ENCODE assay signal across 7 mouse cellular contexts in genomic region chr1:64617715-64617984, GRCm38 (mm10). TPM values are rescaled to one million over a fixed set of nuclear protein-coding genes. Genes with fewer than 3 reads are reported as not detected.
DNase-seq lines count a peak whose midpoint lies in the region; ATAC-seq and TF ChIP-seq lines count a peak whose summit lies in the region.

No protein-coding gene starts in this region.

- TF ChIP-seq CTCF in spleen, adult 2 months (IDR thresholded peaks at IDR 0.05; ENCODE audit: extremely low read depth, insufficient read depth, insufficient read length, insufficient replicate concordance): peak; percentile 89

- no peak for TF ChIP-seq POLR2A in spleen, adult 2 months (IDR thresholded peaks at IDR 0.05; ENCODE audit: low read depth, low read length)

- peak overlapping the region; percentile 87 for H3K9ac ChIP-seq in limb, embryonic 12.5 days (replicated peaks)
- H3K9ac ChIP-seq in midbrain, embryonic 14.5 days (replicated peaks; ENCODE audit: low read length): peak overlapping the region; percentile 97

- H3K9me3 ChIP-seq in limb, embryonic 12.5 days: no peaks in the 10 kb centered on the region
- H3K9me3 ChIP-seq in midbrain, embryonic 14.5 days (ENCODE audit: control insufficient read depth, low read length): no peaks in the 10 kb centered on the region

- H3K4me3 ChIP-seq in limb, embryonic 12.5 days (replicated peaks): peak overlapping the region; percentile 74
- peak overlapping the region; percentile 69 for H3K4me3 ChIP-seq in midbrain, embryonic 14.5 days (replicated peaks; ENCODE audit: low read depth, low read length)
- H3K4me3 ChIP-seq in spleen, adult 2 months (ENCODE audit: extremely low read depth, insufficient read depth, insufficient read length): peak overlapping the region; percentile 86

- DNase-seq in adrenal gland, postnatal 10 days: peak; percentile 92
- peak; percentile 91 for DNase-seq in embryo, embryonic 9.5 days (ENCODE audit: extremely low spot score)
- DNase-seq in heart, adult 11 months: peak; percentile 98
- DNase-seq in kidney, adult 18-20 months: peak; percentile 89
- peak; percentile 89 for DNase-seq in midbrain, embryonic 14.5 days
- peak; percentile 22 to 66 for DNase-seq in spleen, adult 2 months (ENCODE audit: low read depth in 1 of 2, low spot score in 2 of 2)

- H3K27ac ChIP-seq in limb, embryonic 12.5 days: peak overlapping the region; percentile 98
- H3K27ac ChIP-seq in midbrain, embryonic 14.5 days (replicated peaks; ENCODE audit: low read depth, low read length): peak overlapping the region; percentile 94
- H3K27ac ChIP-seq in spleen, adult 2 months (ENCODE audit: insufficient read depth, low read length): peak overlapping the region; percentile 88

- under 1% methylated on average over 15 of the region's 15 CpGs for WGBS in limb, embryonic 12.5 days
- WGBS in midbrain, embryonic 14.5 days: under 1% methylated on average over 15 of the region's 15 CpGs
- under 1% methylated on average over 15 of the region's 15 CpGs for WGBS in spleen, adult 2 months

- H3K4me1 ChIP-seq in limb, embryonic 12.5 days (replicated peaks): peaks cover 27% of the 10 kb centered on the region
- H3K4me1 ChIP-seq in midbrain, embryonic 14.5 days (ENCODE audit: control insufficient read depth, insufficient read depth, low read length): peaks cover 12% of the 10 kb centered on the region
- no peaks in the 10 kb centered on the region for H3K4me1 ChIP-seq in spleen, adult 2 months (ENCODE audit: control insufficient read depth, insufficient read depth, insufficient read length)

- H3K4me2 ChIP-seq in limb, embryonic 12.5 days: peak overlapping the region; percentile 73
- H3K4me2 ChIP-seq in midbrain, embryonic 14.5 days (ENCODE audit: low read length): peak overlapping the region; percentile 55

- peak; percentile 67 for ATAC-seq in limb, embryonic 12.5 days (ENCODE audit: insufficient number of reproducible peaks, insufficient read depth, low FRiP score, low TSS enrichment, low read depth)
- peak; percentile 77 for ATAC-seq in midbrain, embryonic 14.5 days (ENCODE audit: low FRiP score, low TSS enrichment)

- no peaks in the 10 kb centered on the region for H3K27me3 ChIP-seq in limb, embryonic 12.5 days
- no peaks in the 10 kb centered on the region for H3K27me3 ChIP-seq in midbrain, embryonic 14.5 days (ENCODE audit: control insufficient read depth, insufficient read depth, low read length)
- H3K27me3 ChIP-seq in spleen, adult 2 months (ENCODE audit: control insufficient read depth, insufficient read depth, low read length): no peaks in the 10 kb centered on the region

- peaks cover 20% of the 10 kb centered on the region for H3K36me3 ChIP-seq in limb, embryonic 12.5 days
- no peaks in the 10 kb centered on the region for H3K36me3 ChIP-seq in midbrain, embryonic 14.5 days (ENCODE audit: control insufficient read depth, insufficient read depth, low read length)
- no peaks in the 10 kb centered on the region for H3K36me3 ChIP-seq in spleen, adult 2 months (ENCODE audit: control insufficient read depth, insufficient read depth, low read length)

RNA-seq across cellular contexts. Expression of gene Mettl21a, which starts 0.6 kb away (rescaled TPM):
- total RNA-seq in adrenal gland, postnatal 10 days (2021): 10 to 100 TPM; 14.2 to 15.3 TPM
- polyA plus RNA-seq in limb, embryonic 12.5 days (2016; fragmentation: Nextera tagmentation; extraction: Ambion mirVana): 20.5 and 22.5 TPM in 2 replicates
- 19.8 and 23.1 TPM in 2 replicates for polyA plus RNA-seq in midbrain, embryonic 14.5 days (2014; fragmentation: Nextera tagmentation; extraction: Ambion mirVana)
- 4.4 and 5.5 TPM in 2 replicates for polyA plus RNA-seq in spleen, adult 2 months (2012; rRNA removed)

Comparison
In these comparisons a context has a peak if more than half of its experiments do, and no peak if none do; other contexts are left out.
1. Peak in every context shown above with its lines: DNase-seq, ATAC-seq, H3K4me3 ChIP-seq and H3K27ac ChIP-seq.
2. DNase-seq: peak in every context shown above with its lines; median percentile 98 in heart, adult 11 months; 92 in adrenal gland, postnatal 10 days; 91 in embryo, embryonic 9.5 days; 89 in kidney, adult 18-20 months; 89 in midbrain, embryonic 14.5 days; 44 in spleen, adult 2 months.